Mouse (Mus musculus) stomach, embryonic 15.5 days (tissue): Measurements from ENCODE around the gene Mon1b. TPM values are rescaled to one million over a fixed set of nuclear protein-coding genes. Genes with fewer than 3 reads are reported as not detected.

Source experiments
- ATAC-seq: fragments of 200-750 bp; cut with Nextera tagmentation; 2 replicates; pipeline ENCODE4 v1.8.0; 2017; ENCODE audit warnings: low read depth, moderate number of reproducible peaks, moderate TSS enrichment; ENCODE audit not compliant: insufficient read depth, low FRiP score
- H3K27ac ChIP-seq: fragments of 300-500 bp; sonication (generic); 2 replicates; pipeline ENCODE4 v1.5.1; 2015; ENCODE audit warnings: mild to moderate bottlenecking, inconsistent platforms
- H3K27me3 ChIP-seq: fragments of 300-500 bp; sonication (generic); replicated peaks from 2 replicates; pipeline ENCODE4 v1.6.1; 2015; ENCODE audit warnings: inconsistent platforms
- H3K36me3 ChIP-seq: fragments of 300-500 bp; sonication (generic); 2 replicates; pipeline ENCODE4 v1.6.1; 2015; ENCODE audit warnings: inconsistent platforms
- H3K4me1 ChIP-seq: fragments of 300-500 bp; sonication (generic); 2 replicates; pipeline ENCODE4 v1.6.1; 2015; ENCODE audit warnings: inconsistent platforms
- H3K4me2 ChIP-seq: fragments of 300-500 bp; sonication (generic); 2 replicates; pipeline ENCODE4 v1.6.1; 2015; ENCODE audit warnings: mild to moderate bottlenecking, inconsistent platforms
- H3K4me3 ChIP-seq: fragments of 300-500 bp; sonication (generic); replicated peaks from 2 replicates; pipeline ENCODE4 v1.5.1; 2015; ENCODE audit warnings: inconsistent platforms
- H3K9ac ChIP-seq: fragments of 300-500 bp; sonication (generic); 2 replicates; pipeline ENCODE4 v1.6.1; 2015; ENCODE audit warnings: inconsistent platforms
- H3K9me3 ChIP-seq: fragments of 300-500 bp; sonication (generic); 2 replicates; pipeline ENCODE4 v1.6.1; 2016; ENCODE audit warnings: inconsistent platforms
- WGBS: fragments of 180-500 bp; shearing (Covaris S2); methylation state at CpG from one replicate; pipeline ENCODE4 v1.1.7; 2015; 5-methylcytosine and 5-hydroxymethylcytosine counted together
- polyA plus RNA-seq: library from polyadenylated mRNA; unstranded; fragments of >200 nt; fragmentation: Nextera tagmentation; extraction: Ambion mirVana; gene quantifications from 2 replicates; pipeline ENCODE4 v1.2.1, GENCODE M21; 2015

Mon1b gene
- polyA plus RNA-seq, 1 experiment from 2014 or later = 6.3 TPM

- no peaks in the 10 kb centered on the region for H3K36me3 ChIP-seq
- no peak overlapping the region for H3K9ac ChIP-seq
- no peak overlapping the region for H3K4me3 ChIP-seq
- H3K27me3 ChIP-seq = no peaks in the 10 kb centered on the region
- no peak overlapping the region for H3K27ac ChIP-seq
- WGBS = 49% methylated on average over 2 of the region's 2 CpGs
- H3K4me1 ChIP-seq = no peaks in the 10 kb centered on the region
- no peak for ATAC-seq
- H3K4me2 ChIP-seq = no peak overlapping the region
- no peaks in the 10 kb centered on the region for H3K9me3 ChIP-seq
Measured at GRCm38 (mm10) chr8:113675281-113675680, 39.9 kb downstream of the Mon1b start.

GRCm38 (mm10) chr8:113676811-113677210 lies 41.4 kb downstream of the Mon1b start:
- Histone ChIP-seq H3K4me1 (no peaks in the 10 kb centered on the region), H3K4me3 (no peak overlapping the region), H3K27me3 (no peaks in the 10 kb centered on the region), H3K9ac (no peak overlapping the region), H3K36me3 (no peaks in the 10 kb centered on the region), H3K4me2 (no peak overlapping the region), H3K27ac (no peak overlapping the region), H3K9me3 (no peaks in the 10 kb centered on the region)
- no peak for ATAC-seq
- 88% methylated on average over 1 of the region's 1 CpGs for WGBS

DNA sequence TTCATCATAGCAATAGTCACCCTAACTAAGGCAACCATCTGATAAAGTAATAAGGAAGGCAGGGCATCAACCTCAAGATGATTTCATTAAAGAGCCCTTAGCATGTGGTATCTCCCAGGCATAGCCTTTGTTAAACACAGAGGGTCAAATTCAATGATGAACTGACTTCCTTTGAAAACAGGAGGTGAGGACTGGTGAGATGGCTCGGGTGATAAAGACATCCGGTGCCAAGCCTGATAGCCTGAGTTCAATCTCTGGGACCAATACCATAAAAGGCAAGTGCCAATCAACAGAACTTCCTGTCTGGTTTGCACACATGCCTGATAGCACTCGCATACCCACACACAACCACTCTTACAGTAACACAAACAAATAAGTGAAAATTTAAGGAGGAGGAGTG lies 44.0 kb downstream of the Mon1b start:
- H3K9ac ChIP-seq = no peak overlapping the region
- H3K27me3 ChIP-seq = no peaks in the 10 kb centered on the region
- ATAC-seq = no peak
- no peaks in the 10 kb centered on the region for H3K4me1 ChIP-seq
- H3K36me3 ChIP-seq = no peaks in the 10 kb centered on the region
- H3K4me2 ChIP-seq = no peak overlapping the region
- 67% methylated on average over 3 of the region's 3 CpGs for WGBS
- no peaks in the 10 kb centered on the region for H3K9me3 ChIP-seq
- no peak overlapping the region for H3K27ac ChIP-seq
- H3K4me3 ChIP-seq = no peak overlapping the region

DNA sequence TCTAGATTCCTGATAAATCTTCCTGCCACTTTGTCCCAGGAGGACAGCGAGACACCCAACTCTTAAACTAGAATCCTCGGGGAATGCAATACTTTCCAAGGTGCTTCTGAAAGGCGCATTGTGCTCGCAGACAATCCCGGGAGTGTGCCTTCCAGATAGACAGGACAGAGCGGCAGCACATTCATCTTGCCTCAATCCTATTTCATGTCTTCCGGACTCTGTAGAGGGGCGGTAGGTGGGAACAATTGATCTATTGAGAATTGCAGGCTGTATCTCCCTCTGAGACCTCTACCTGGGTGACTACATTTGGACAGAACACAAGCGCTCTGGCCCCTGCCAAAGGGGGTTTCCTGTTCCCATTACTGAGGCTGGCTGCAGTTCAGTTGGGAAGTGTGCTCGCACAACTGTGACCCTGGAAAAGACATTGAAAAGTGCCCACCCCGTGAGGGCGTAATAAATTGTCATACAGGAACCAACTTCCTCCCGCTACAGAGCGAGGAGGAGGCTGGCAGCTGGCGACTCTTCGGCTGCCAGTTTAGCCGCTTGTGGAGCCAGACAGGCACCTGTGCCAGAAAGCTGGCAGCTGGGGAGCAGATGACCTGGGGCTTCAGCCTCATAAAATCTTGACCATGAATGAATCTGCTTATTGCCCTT lies 52.6 kb downstream of the Mon1b start:
- WGBS = 69% methylated on average over 17 of the region's 17 CpGs
- H3K4me2 ChIP-seq = no peak overlapping the region
- H3K4me1 ChIP-seq = no peaks in the 10 kb centered on the region
- H3K27ac ChIP-seq = no peak overlapping the region
- no peak overlapping the region for H3K9ac ChIP-seq
- H3K36me3 ChIP-seq = no peaks in the 10 kb centered on the region
- ATAC-seq = no peak
- H3K4me3 ChIP-seq = no peak overlapping the region
- no peaks in the 10 kb centered on the region for H3K27me3 ChIP-seq
- H3K9me3 ChIP-seq = no peaks in the 10 kb centered on the region

GRCm38 (mm10) chr8:113688543-113688915 lies 53.1 kb downstream of the Mon1b start:
- Histone ChIP-seq H3K9ac (no peak overlapping the region), H3K36me3 (no peaks in the 10 kb centered on the region), H3K4me2 (no peak overlapping the region), H3K27ac (no peak overlapping the region), H3K4me3 (no peak overlapping the region), H3K27me3 (no peaks in the 10 kb centered on the region), H3K9me3 (no peaks in the 10 kb centered on the region), H3K4me1 (no peaks in the 10 kb centered on the region)
- WGBS = 77% methylated on average over 8 of the region's 8 CpGs
- no peak for ATAC-seq

DNA sequence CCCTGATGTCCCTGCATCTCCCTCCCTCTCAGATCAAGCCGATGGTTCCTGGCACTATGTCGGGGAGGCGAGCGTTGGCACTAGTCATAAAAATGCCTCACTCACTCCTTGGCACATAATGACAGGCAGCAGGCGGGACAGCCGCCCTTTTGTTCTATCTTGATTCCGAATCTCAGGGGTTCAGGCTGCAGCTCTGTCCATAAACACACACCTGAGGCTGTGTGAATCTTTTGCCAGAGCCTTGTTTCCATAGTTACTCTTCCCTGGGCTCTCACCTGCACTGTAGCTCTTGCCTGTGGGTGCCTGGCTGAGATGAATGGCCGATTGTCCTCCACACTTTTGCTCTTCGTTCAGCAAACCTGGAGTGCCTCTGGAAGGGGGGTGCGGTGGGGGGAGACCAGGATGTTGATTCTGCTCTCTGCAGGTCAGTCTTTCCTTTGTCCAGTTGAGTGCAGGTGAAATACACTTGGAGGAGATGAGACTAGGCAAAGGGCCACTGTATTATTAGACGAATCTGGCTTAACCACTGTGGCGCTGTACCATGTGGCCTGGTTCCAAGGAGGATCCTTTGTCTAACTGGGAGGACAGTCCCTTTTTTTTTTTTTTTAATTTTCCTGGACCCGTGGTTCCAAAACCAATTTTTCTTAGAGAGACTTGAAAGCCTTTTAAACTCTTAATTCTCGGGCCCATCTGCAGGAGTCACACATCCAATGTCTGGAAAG lies 56.4 kb downstream of the Mon1b start:
- Histone ChIP-seq H3K4me1 (no peaks in the 10 kb centered on the region), H3K4me3 (no peak overlapping the region), H3K9me3 (no peaks in the 10 kb centered on the region), H3K36me3 (no peaks in the 10 kb centered on the region), H3K4me2 (no peak overlapping the region), H3K27ac (no peak overlapping the region), H3K9ac (no peak overlapping the region), H3K27me3 (no peaks in the 10 kb centered on the region)
- 65% methylated on average over 14 of the region's 14 CpGs for WGBS
- no peak for ATAC-seq

Other genes starting within 250 kb of the Mon1b start
- not detected in 2 replicates for gene Syce1l, start 7.6 kb downstream of the Mon1b start, polyA plus RNA-seq
- 0.59 and 0.72 TPM in 2 replicates for gene Adamts18, start 213.2 kb downstream of the Mon1b start, polyA plus RNA-seq